Mouse (Mus musculus) stomach, embryonic 15.5 days (tissue): ENCODE measurements at regions not wholly inside any gene's neighbourhood (a gene's known extent, or its start where the extent isn't known, plus 50 kb on each side); places are given as distances from the start of the nearest gene placed in this dataset.

ENCODE experiments used
- ATAC-seq: fragments of 200-750 bp; cut with Nextera tagmentation; 2 replicates; pipeline ENCODE4 v1.8.0; 2017; ENCODE audit warnings: low read depth, moderate number of reproducible peaks, moderate TSS enrichment; ENCODE audit not compliant: insufficient read depth, low FRiP score
- H3K27ac ChIP-seq: fragments of 300-500 bp; sonication (generic); 2 replicates; pipeline ENCODE4 v1.5.1; 2015; ENCODE audit warnings: mild to moderate bottlenecking, inconsistent platforms
- H3K27me3 ChIP-seq: fragments of 300-500 bp; sonication (generic); replicated peaks from 2 replicates; pipeline ENCODE4 v1.6.1; 2015; ENCODE audit warnings: inconsistent platforms
- H3K36me3 ChIP-seq: fragments of 300-500 bp; sonication (generic); 2 replicates; pipeline ENCODE4 v1.6.1; 2015; ENCODE audit warnings: inconsistent platforms
- H3K4me1 ChIP-seq: fragments of 300-500 bp; sonication (generic); 2 replicates; pipeline ENCODE4 v1.6.1; 2015; ENCODE audit warnings: inconsistent platforms
- H3K4me2 ChIP-seq: fragments of 300-500 bp; sonication (generic); 2 replicates; pipeline ENCODE4 v1.6.1; 2015; ENCODE audit warnings: mild to moderate bottlenecking, inconsistent platforms
- H3K4me3 ChIP-seq: fragments of 300-500 bp; sonication (generic); replicated peaks from 2 replicates; pipeline ENCODE4 v1.5.1; 2015; ENCODE audit warnings: inconsistent platforms
- H3K9ac ChIP-seq: fragments of 300-500 bp; sonication (generic); 2 replicates; pipeline ENCODE4 v1.6.1; 2015; ENCODE audit warnings: inconsistent platforms
- H3K9me3 ChIP-seq: fragments of 300-500 bp; sonication (generic); 2 replicates; pipeline ENCODE4 v1.6.1; 2016; ENCODE audit warnings: inconsistent platforms
- whole genome bisulfite sequencing: fragments of 180-500 bp; shearing (Covaris S2); methylation state at CpG from one replicate; pipeline ENCODE4 v1.1.7; 2015; 5-methylcytosine and 5-hydroxymethylcytosine counted together

- Histone ChIP-seq H3K4me1 (no peaks in the 10 kb centered on the region), H3K36me3 (no peaks in the 10 kb centered on the region), H3K27ac (no peak overlapping the region), H3K9me3 (no peaks in the 10 kb centered on the region), H3K4me2 (no peak overlapping the region), H3K27me3 (no peaks in the 10 kb centered on the region), H3K9ac (no peak overlapping the region), H3K4me3 (no peak overlapping the region)
- no peak for ATAC-seq
- 36% methylated on average over 1 of the region's 1 CpGs for WGBS
Measured at GRCm38 (mm10) chr4:5379215-5379614, 586.1 kb upstream of the Impad1 start.

- no peak overlapping the region for H3K27ac ChIP-seq
- no peak for ATAC-seq
- 89% methylated on average over 1 of the region's 1 CpGs for WGBS
- H3K27me3 ChIP-seq, result no peaks in the 10 kb centered on the region
- no peaks in the 10 kb centered on the region for H3K9me3 ChIP-seq
- H3K36me3 ChIP-seq, result no peaks in the 10 kb centered on the region
- H3K4me2 ChIP-seq, result no peak overlapping the region
- no peak overlapping the region for H3K9ac ChIP-seq
- no peak overlapping the region for H3K4me3 ChIP-seq
- H3K4me1 ChIP-seq, result no peaks in the 10 kb centered on the region
Measured at GRCm38 (mm10) chr4:5358274-5358673, 565.1 kb upstream of the Impad1 start.

DNA sequence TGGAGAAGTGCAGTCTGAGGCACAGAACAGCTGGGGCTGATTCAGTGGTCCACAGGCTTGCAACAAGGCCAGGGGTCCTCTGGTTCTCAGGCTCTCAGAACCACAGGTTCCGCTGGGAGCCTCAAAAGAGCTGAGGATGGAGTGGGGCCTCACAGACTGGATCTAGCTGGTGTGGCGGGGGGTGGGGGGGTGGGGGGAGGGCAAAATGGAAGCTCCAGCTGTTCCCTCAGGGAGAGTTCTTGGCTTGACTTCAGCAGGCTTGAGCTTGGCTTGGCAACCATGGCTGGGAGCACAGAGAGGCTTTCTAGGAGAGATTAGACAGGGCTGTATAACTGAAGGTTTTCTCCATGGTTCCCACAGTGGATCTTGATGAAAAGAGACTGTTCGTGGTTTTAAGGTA, 553.1 kb upstream of the Impad1 start:
- Histone ChIP-seq H3K27me3 (no peaks in the 10 kb centered on the region), H3K27ac (no peak overlapping the region), H3K9me3 (no peaks in the 10 kb centered on the region), H3K9ac (no peak overlapping the region), H3K36me3 (no peaks in the 10 kb centered on the region), H3K4me3 (no peak overlapping the region), H3K4me1 (no peaks in the 10 kb centered on the region), H3K4me2 (no peak overlapping the region)
- whole genome bisulfite sequencing, result 66% methylated on average over 3 of the region's 3 CpGs
- no peak; the same call in 1 of the 2 replicates for ATAC-seq

DNA sequence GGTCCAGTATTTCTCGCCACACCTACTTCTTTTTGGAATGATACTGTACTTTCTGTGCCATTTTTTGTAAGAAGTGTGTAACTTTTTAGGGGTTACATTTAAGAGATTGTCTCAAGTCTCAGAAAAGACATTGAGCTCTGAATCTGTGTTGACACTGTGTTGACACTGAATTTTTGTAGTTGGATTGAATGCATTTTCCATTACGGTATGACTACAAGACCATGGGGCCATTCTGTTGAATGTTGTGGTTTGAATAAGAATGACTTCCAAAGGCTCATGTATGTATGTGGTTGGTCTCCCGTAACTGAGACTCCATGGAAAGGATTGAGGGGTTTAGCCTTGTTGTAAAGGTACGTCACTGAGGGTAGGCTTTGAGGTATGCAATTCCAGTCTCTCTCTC, 551.6 kb upstream of the Impad1 start:
- Histone ChIP-seq H3K9me3 (no peaks in the 10 kb centered on the region), H3K27me3 (no peaks in the 10 kb centered on the region), H3K4me1 (no peaks in the 10 kb centered on the region), H3K4me2 (no peak overlapping the region), H3K4me3 (no peak overlapping the region), H3K9ac (no peak overlapping the region), H3K36me3 (no peaks in the 10 kb centered on the region), H3K27ac (no peak overlapping the region)
- 90% methylated on average over 4 of the region's 4 CpGs for WGBS
- no peak for ATAC-seq

DNA sequence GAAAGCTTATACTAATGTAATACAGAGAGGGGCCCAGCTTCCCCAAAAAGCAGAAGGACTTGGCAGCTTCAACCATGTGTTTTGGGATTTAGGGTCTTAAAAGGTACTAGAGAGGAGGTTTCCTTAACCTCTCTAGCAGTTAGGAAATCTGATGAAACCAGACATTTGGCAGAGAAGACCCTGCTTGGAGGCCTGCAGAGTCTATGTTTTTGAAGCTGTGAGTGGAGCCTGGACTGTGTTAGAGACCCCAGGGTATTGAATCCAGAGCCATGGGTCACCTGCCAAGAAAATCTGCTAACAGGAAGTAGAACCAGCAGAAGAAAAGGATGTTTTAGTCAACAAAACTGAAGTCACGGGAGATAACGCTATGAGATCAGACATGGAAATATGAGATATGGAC, 551.2 kb upstream of the Impad1 start:
- Histone ChIP-seq H3K9ac (no peak overlapping the region), H3K9me3 (no peaks in the 10 kb centered on the region), H3K27ac (no peak overlapping the region), H3K4me1 (no peaks in the 10 kb centered on the region), H3K4me3 (no peak overlapping the region), H3K27me3 (no peaks in the 10 kb centered on the region), H3K4me2 (no peak overlapping the region), H3K36me3 (no peaks in the 10 kb centered on the region)
- 74% methylated on average over 2 of the region's 2 CpGs for WGBS
- peak; percentile 43; the same call in 1 of the 2 replicates for ATAC-seq

DNA sequence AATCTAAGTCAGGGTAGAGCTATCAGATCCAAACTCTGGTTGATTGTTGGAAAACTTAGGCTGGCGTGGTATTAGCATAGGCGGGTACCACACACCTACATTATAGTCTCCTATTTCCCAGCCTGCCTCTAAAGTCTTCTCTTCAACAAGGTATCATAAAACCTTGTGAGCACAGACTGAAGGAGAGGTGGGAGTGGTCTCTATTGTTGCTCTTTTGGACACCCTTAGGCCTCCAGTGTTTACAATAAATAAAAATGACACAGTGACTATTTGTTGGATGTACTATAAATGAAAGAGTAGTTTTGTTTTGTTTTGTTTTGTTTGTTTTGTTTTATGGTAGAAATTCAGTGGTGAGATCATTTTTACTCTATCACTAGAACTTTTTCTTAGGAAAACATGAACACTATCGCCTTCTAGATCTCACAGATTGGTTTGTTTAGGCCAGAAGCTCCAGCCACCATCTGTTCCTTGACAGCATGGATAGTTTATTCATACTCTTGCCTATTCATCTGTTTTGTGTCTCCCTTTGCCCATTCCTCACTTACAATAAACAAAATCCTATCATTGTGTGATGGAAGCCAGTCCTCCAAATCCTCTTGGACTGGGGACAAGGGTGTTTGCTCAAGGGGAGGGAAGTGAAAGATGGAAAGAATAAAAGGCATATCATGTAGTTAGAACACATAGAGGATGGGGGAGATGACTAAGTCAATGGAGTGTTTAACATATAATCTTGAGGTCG, 544.2 kb upstream of the Impad1 start:
- H3K27ac ChIP-seq, result peak overlapping the region; percentile 5; the same call in 1 of the 2 replicates
- no peak overlapping the region for H3K4me3 ChIP-seq
- no peak overlapping the region for H3K4me2 ChIP-seq
- H3K27me3 ChIP-seq, result no peaks in the 10 kb centered on the region
- no peaks in the 10 kb centered on the region for H3K36me3 ChIP-seq
- no peaks in the 10 kb centered on the region for H3K9me3 ChIP-seq
- no peaks in the 10 kb centered on the region for H3K4me1 ChIP-seq
- no peak overlapping the region for H3K9ac ChIP-seq
- 65% methylated on average over 4 of the region's 4 CpGs for WGBS
- peak; percentile 43; the same call in 1 of the 2 replicates for ATAC-seq

DNA sequence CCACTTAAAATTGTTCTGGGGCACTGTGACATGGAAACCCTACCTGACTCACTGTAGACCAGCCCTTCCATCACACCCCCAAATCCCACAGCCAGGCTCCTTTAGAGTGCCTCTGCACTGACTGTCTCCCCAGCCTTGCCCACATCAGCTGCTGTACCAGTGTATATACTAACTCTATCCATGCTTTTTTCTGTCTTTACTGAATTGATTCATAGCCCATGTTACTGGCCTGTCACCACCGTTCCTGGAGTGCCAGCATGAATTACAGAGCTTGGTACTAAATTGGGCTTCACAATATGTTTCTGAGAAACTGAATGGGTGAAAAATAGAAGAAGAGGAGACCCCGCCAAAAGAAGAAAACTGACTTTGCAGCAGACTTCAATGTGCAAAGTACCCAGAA, 541.9 kb upstream of the Impad1 start:
- no peaks in the 10 kb centered on the region for H3K4me1 ChIP-seq
- H3K27me3 ChIP-seq, result no peaks in the 10 kb centered on the region
- no peaks in the 10 kb centered on the region for H3K9me3 ChIP-seq
- no peaks in the 10 kb centered on the region for H3K36me3 ChIP-seq
- WGBS, result 86% methylated on average over 2 of the region's 2 CpGs
- no peak overlapping the region for H3K4me2 ChIP-seq
- ATAC-seq, result no peak
- no peak overlapping the region for H3K4me3 ChIP-seq
- no peak overlapping the region for H3K27ac ChIP-seq
- H3K9ac ChIP-seq, result no peak overlapping the region

DNA sequence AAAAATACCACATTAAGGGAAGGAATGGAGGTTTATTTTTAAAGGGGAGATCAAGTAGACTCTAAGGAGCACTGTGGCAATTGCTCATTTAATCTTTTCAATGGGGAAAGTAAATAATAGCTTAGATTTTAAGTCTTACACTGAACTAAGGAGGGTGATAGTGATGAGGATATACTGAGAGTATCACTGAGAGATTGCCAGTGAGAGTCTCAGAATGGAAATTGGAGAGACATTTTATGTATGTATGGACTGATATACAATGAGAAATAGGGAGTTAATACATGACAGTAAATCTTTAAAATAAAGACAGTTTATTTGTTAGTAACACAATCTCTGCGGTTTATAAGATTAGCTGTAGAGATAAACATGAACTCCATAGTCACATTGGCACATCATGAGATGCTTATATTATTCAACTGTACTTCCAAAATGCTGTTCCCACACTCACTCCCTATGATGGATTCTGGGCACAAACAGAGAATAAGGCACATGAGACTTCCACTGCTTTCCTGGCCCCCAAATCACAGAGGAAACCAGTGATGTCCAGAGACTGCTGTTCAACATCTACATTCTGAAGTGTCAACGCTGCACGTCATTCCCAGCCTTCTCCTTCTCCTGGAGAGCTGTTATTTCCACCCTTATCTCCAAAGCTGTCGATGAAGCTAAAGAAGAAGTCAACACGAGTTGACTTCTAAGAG, 535.5 kb upstream of the Impad1 start:
- WGBS, result 24% methylated on average over 5 of the region's 5 CpGs
- ATAC-seq, result no peak
- H3K4me1 ChIP-seq, result no peaks in the 10 kb centered on the region

GRCm38 (mm10) chr4:5327171-5327661, 534.1 kb upstream of the Impad1 start:
- Histone ChIP-seq H3K36me3 (no peaks in the 10 kb centered on the region), H3K9ac (no peak overlapping the region), H3K9me3 (no peaks in the 10 kb centered on the region), H3K27me3 (no peaks in the 10 kb centered on the region), H3K27ac (no peak overlapping the region; the same call in 1 of the 2 replicates), H3K4me1 (no peaks in the 10 kb centered on the region), H3K4me2 (no peak overlapping the region), H3K4me3 (no peak overlapping the region)
- 19% methylated on average over 2 of the region's 2 CpGs for WGBS
- ATAC-seq, result peak; percentile 60; the same call in 1 of the 2 replicates

More for the DNA sequence above, 535.5 kb upstream of the Impad1 start:
- no peaks in the 10 kb centered on the region for H3K9me3 ChIP-seq
- no peak overlapping the region for H3K4me3 ChIP-seq
- H3K27me3 ChIP-seq, result no peaks in the 10 kb centered on the region
- no peak overlapping the region for H3K9ac ChIP-seq
- no peaks in the 10 kb centered on the region for H3K36me3 ChIP-seq
- H3K27ac ChIP-seq, result no peak overlapping the region
- H3K4me2 ChIP-seq, result no peak overlapping the region

DNA sequence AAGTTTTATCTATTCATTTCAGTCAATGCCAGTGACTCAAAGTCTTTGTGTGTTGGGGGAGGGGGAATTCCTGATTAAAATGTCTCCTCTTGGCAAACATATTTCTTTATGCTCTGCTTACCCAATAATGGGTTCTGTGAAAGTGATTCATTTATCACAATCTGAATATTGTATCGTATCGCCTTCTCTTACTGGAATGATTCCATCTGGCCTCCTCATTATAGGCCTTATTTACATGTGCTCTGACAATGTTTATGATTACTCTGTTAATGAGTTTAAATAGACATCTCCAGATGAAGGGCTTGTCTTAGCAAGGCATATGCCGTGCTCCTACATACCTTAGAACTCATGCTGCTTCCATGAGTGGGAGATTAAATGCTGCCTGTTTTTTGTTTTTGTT, 508.3 kb upstream of the Impad1 start:
- Histone ChIP-seq H3K9ac (no peak overlapping the region), H3K27ac (no peak overlapping the region), H3K36me3 (no peaks in the 10 kb centered on the region), H3K27me3 (no peaks in the 10 kb centered on the region), H3K4me2 (no peak overlapping the region), H3K4me3 (no peak overlapping the region), H3K9me3 (no peaks in the 10 kb centered on the region), H3K4me1 (no peaks in the 10 kb centered on the region)
- 44% methylated on average over 3 of the region's 3 CpGs for WGBS
- no peak for ATAC-seq

- no peak overlapping the region for H3K4me2 ChIP-seq
- H3K27ac ChIP-seq, result no peak overlapping the region
- no peaks in the 10 kb centered on the region for H3K36me3 ChIP-seq
- H3K27me3 ChIP-seq, result no peaks in the 10 kb centered on the region
- H3K4me3 ChIP-seq, result no peak overlapping the region
- H3K9ac ChIP-seq, result no peak overlapping the region
- WGBS, result 56% methylated on average over 1 of the region's 1 CpGs
- no peaks in the 10 kb centered on the region for H3K4me1 ChIP-seq
- no peaks in the 10 kb centered on the region for H3K9me3 ChIP-seq
- ATAC-seq, result no peak
Measured at GRCm38 (mm10) chr4:5301017-5301416, 507.9 kb upstream of the Impad1 start.

DNA sequence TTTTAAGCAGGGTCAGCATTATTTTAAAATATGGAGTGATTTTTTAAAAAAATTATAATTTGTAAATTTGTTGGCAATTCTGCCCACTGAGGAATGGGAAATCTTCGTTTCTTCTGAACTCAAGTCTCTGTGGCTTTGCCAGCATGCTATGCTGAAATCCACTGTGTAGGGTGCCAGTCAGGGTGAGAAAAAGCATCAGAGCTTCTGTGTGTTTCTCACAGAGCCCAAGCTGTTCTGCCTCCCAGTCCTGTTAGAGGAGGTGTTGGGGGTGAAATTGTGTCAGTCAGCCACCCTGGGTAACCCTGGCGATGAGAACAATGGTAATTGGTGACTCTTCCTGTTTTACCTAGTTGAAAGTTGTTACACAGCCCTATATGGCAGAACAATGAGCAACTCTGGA, 506.1 kb upstream of the Impad1 start:
- Histone ChIP-seq H3K9me3 (no peaks in the 10 kb centered on the region), H3K9ac (no peak overlapping the region), H3K27me3 (no peaks in the 10 kb centered on the region), H3K27ac (no peak overlapping the region), H3K4me3 (no peak overlapping the region), H3K36me3 (no peaks in the 10 kb centered on the region), H3K4me2 (no peak overlapping the region), H3K4me1 (no peaks in the 10 kb centered on the region)
- ATAC-seq, result no peak
- 87% methylated on average over 2 of the region's 2 CpGs for WGBS
